Mouse (Mus musculus) kidney, adult 18-20 months (tissue): ENCODE results near the gene Syt13.
A peak's percentile ranks its signal among the peaks of the same experiment; 100 is the strongest.

Experiments
- DNase-seq: peaks from one replicate; pipeline ENCODE4 v3.0.0; 2021

Gene Syt13

DNA sequence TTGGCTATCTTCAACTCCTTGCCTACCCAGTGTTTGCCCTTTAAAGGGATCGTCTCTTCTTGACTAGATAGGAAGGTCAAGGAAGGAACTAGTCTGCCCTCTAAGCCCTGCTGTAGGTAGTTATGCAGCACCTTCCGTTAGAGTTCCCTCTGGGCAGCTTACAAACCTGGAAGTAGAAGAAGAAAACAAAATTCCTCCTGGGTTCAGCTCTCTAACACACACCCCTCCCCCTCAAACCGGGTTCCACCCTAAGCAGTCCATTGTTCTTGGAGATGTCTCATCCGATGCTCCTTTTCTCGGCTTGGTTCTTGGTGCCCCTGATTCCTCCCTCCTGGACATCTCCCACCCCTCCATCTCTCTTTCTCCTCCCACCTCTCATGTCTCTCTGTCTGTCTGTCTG is 14.8 kb downstream of the Syt13 start:
- DNase-seq: no peak

DNA sequence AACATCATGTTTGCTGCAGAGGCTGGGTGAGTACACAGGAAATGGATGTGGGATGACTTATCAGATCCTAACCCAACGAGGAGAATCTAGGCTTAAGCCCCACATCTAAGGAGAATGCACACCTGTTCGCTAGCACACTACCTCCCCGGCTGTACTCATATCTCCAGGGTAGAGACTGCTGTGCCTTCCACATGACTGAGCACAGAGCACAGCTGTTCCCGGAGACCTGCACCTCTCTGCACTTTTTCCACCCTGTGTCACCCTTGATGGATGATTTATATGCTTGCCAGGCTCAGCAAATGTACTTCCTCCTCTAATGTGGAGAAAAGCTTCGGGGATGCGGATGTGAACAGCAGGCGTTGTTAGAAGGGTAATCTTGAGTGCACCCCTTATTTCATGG is 16.2 kb downstream of the Syt13 start:
- no peak for DNase-seq

DNA sequence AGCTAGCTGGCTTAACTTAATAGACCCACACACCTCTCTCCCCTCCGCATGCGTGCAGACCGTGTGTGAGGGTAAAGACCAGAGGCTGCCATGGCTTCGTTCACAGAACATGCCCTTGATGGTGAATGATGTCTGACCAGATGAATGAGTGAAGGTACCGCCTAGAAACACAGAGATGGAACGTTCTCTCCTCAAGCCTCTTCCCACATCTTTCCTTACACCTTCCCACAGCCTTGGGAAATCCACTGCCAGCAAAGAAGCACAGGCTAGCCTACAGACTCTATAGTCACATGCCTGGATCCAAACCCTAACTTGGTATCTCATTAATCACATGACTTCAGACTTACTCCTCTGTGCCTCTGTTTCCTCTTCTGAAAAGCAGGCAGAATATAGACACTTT is 18.5 kb downstream of the Syt13 start:
- no peak for DNase-seq

DNA sequence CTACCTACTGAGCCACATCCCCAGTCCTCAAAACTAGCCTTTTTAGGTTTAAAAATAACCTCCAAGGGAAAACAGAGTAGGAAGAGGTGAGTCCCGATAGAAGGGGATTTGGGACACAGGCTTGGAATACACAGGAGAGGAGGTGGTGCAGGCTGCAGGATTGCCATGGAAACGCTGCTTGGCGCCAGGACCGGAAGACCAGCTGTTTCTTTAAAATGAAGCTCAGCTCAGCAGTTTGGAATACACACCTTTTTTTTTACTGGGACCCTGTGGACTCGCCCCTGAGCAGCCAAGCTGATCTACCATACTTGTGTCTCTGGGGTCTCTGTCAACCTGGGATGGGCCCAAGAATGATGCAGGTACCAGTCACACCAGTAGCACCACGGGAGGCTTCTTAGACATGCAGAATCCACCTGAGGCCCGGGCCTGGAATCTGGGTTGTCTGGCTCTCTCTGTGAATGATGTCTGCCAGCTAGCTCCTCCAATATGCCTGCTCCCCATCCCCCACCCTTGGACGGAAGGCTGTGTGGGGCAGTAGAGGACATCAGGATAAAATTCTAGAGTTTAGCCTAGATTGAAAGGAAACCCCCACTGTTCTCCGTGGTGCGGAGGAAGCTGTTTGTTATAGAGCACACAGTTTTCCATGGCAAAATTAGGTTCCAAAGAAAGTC is 19.5 kb downstream of the Syt13 start:
- no peak for DNase-seq

DNA sequence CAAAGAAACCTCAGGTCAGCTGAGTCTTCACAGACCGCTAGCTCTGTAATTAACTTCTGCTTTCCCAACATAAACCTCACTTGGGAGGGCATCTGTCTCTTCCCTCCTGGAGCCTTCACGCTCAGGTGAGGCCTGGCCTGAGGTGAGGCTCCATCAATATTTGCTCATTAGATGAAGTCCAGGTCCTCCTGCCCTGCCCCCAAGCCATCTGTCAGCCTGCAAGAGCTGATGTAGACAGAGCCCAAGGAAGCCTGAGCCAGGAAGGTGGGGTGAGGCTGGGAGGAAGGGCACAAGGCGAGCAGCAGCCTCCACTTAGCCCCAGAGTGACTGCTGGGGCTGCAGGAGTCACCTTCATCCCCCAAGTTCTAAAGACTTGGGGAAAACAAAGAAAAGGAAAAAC is 20.6 kb downstream of the Syt13 start:
- DNase-seq: no peak

DNA sequence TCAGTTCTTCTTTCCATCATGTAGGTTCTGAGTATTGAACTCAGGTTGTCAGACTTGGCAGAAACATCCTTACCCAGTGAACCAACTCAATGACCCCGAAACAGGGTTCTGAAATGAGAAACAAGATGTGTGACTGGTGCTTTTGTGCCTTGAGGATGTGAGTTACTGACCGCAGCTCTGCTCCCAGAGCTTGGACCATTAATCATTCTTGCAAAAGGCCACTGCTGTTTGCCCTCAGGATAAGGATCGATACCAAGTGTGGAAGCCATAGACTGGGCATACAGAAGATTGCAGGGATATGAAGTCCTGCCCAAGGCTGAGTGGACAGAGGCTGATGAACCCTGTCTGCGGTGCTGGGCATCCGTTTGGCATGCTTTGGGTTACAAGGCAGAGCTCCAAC is 23.2 kb downstream of the Syt13 start:
- DNase-seq: no peak

DNA sequence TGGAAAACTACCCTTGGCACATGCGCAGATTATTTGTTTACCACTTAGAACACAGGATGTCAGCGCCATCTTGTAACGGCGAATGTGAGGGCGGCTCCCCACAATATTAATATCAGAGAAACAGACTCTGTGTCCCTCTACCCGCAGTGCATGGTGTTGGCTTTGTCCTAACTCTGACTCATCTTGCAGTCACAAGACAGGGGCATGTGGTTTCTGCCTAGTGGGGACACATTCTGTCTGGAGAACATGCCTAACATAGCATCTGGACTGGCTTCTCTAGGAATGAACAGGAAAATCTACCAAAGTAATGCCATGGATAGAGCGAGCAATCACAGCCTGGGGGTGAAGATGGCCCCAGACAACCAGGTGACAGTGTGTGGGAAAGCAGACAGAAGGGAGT is 23.9 kb downstream of the Syt13 start:
- no peak for DNase-seq

DNA sequence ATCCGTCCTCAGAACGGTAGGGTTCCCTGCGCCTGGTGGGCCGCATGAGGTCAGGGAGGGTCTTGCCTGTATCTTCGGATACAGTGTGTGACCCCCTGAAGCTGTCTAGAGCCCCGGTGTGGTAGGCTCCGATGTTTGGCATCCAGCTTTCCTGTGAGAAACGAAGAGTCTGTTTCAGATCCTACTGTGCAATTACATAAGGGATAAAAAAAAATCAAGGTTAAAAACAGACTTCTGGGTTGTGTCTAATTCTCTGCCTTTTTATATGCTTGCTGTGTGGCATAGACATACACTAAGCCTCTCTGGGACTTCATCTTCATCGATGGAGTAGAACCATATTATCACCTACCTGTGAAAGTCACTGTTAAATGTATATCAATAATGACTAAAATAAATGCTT is 26.1 kb downstream of the Syt13 start:
- DNase-seq: no peak

DNA sequence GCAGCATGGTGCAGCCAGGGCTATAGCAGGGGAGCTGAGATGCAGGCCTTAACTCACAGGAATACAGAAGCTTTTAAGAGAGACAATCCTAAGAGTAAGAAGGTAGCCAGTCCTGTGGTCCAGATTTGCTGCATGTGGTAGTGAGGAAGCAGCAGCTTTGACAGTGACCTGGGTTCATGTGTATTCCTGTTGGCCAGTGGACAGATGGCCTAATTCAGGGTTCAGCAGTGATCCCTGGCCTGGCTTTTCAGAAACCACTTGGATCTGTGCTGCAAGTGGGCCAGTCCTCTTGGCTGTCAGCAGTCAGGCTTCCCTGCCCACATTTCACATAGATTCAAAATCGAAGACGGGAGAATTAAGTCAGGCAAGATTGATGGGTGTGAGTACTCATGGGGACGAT is 26.6 kb downstream of the Syt13 start:
- DNase-seq: no peak

DNA sequence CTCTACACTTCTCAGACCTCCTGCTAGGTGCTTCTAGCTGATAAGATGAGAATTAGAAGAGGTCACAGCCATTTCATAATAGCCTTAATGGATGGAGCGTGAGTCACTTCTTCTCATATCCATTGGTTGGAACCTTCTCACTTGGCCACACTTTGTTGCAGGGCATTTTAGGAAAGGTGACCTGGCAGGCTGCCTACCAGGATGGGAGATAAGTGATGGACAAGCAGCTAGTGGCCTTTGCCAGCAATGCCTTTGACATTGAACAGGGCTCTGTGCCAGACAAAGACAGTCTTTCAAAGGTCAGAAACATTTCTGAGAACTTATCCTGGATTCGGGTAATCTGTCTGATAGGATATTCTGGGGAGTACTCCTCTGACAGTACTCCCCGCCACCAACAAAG is 28.5 kb downstream of the Syt13 start:
- DNase-seq: no peak

DNA sequence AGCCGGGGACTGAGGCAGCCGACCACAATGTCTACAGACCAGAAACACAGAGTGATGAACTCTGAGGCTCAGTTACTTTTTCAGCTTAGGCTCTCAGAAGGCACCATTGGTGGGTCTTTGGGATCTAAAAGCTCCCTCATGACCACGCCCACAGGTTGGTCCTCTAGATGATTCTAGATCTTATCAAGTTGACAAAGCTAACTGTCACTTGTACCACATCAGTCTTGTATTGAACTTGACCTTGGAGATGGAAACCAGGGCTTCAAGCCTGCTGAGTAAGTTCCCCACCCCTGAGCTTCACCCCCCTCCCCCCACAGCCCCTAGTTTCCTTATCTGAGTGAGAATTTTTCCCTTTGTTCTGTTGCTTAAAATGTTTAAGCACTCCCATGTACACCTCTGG is 29.5 kb downstream of the Syt13 start:
- no peak for DNase-seq

DNA sequence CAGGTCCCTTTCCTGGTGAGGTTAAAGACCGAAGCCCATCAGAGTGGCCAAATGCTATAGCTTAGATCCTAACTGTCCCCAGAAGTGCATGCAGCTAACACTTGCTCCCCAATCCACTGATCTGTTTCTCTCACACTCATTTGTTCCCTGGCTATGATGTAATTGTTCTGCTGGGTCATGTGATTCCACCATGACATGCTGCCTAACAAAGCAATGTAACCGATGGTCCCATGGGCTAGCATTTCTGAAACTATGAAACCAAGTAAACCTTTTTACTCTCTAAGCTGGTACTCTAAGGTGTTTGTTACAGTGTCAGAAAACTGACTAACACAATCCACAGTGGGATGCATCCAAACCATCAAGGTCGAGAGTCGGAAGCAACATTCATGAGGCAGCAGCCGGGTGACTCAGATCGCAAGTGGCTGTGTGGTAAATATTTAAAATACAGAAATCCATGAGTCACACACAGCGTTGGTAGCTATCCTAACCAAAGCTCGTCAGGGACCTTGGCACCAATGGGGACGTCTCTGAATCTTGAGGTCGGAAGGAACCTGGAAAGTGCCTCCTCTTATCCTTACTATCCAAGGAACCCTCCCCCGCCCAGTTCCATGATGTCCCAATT is 30.3 kb downstream of the Syt13 start:
- DNase-seq: no peak

DNA sequence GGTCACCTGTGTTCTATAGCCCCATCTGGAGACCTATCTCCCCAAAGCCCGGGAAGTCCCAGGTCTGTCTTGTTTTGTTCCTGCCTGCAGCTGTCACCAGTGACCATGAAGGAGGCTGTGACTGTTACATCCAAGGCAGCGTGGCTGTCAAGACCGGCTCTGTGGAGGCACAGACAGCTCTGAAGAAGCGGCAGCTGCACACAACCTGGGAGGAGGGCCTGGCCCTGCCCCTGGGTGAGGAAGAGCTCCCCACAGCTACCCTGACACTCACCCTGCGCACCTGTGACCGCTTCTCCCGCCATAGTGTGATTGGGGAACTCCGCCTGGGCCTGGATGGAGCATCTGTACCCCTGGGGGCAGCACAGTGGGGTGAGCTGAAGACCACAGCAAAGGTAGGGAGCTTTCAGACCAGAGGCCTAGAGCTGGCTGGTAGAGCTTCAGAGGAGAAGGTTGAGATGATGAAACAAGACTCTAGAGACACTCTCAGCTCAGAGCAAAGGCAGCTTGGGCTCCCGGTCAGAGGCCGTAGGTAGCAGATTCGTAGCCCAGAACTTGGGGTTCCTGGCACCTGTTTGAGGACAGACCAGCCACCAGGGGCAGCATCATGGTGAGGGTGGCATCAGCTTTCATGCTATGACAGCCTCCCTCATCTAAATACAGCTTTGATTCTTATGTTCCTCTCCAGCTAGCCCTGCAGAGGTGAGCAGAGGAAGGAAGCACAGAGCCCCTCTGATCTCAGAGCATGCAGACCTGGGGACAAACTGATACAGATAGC is 31.1 kb downstream of the Syt13 start:
- DNase-seq: no peak

DNA sequence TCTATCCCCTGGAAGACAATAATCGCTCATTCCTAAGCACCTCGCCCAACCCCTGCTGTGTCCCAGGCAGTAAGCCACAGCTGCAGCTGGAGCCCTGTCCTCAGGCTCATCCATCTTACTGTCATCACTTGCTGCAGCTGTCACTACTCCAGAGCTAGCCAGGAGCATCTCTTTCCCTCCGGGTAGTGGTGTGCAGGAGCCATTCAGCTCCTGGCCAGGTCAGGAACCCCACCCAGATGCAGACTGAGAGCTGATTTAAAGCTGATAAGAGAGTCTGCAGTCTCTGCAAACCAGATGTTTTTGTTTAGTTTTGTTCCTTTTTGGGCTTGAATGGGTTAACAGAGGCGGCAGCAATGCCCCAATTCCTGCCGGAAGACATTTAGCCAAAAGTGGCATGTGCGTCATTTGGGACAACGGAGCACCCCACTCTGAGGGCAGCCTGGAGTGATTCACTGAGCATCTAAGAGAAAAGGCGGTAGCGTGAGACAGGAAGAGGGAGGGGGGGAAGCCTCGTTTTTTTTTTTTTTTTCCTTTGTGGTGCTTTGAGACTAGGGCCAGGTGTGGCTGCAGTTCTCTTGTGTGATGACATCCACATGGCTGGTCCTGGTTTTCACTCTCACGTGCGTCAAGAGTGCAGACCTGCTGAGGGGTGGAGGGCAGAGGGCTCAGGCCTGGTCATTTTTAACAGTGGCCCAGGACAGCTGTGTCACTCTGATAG is 33.2 kb downstream of the Syt13 start:
- no peak for DNase-seq

DNA sequence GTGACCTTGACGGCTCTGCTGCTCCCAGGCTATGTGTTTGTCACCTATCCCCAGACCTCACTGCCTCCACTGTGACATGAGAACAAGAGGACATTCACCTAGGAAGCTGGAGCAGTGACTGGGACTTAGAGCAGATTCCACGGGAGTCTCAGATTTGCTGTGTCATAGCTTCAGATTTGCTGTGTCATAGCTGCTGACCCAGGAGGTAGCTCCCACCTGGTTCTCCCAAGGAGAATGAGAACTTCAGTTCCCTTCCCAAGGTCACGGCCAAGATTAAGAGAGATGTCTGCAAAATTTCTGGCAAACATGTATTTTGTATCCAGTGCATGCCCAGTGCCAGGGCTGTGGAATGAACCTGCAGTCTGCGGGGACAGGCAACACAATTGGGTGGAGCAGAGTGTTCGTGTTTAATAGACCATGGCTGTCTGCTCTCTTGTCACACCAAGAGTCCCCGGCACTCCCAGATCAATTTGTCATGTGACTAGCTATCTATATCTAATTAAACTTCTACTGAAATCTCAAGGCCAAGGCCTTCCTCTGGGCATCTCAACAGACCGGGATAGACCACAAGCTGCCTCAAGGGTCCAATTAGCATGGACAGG is 33.9 kb downstream of the Syt13 start:
- no peak for DNase-seq

DNA sequence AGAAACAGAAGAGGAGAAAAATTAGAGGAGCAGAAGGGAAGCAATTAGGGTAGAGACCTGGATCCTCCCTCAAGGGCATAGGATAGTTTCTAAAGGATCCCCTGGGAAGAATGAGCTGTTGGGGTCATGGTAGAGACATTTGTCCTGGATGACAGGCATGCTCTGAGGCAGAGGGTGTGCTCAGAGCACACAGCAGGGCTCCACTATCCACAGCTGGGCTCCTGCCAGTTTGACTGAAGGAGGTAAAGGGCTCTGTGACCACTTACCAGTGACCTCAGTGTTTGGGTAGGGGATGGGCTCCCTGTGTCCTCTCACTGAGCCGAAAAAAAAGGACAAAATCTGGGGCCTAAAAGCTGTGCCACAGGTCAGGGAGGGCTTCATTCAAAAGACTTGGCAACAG is 34.6 kb downstream of the Syt13 start:
- DNase-seq: no peak

DNA sequence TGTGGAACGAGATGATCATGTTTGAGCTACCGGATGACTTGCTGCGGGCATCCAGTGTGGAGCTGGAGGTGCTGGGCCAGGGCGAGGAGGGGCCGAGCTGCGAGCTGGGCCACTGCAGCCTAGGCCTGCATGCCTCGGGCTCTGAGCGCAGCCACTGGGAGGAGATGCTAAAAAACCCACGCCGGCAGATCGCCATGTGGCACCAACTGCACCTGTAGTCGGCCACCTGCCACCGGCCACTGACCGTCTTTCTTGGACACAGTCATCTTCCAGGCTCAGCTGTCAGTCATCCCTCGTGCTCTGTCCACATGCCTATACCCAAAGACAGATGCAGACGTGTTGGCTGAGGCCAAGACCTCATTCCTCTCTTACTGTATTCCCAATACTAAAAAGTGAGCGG is 38.6 kb downstream of the Syt13 start:
- no peak for DNase-seq

DNA sequence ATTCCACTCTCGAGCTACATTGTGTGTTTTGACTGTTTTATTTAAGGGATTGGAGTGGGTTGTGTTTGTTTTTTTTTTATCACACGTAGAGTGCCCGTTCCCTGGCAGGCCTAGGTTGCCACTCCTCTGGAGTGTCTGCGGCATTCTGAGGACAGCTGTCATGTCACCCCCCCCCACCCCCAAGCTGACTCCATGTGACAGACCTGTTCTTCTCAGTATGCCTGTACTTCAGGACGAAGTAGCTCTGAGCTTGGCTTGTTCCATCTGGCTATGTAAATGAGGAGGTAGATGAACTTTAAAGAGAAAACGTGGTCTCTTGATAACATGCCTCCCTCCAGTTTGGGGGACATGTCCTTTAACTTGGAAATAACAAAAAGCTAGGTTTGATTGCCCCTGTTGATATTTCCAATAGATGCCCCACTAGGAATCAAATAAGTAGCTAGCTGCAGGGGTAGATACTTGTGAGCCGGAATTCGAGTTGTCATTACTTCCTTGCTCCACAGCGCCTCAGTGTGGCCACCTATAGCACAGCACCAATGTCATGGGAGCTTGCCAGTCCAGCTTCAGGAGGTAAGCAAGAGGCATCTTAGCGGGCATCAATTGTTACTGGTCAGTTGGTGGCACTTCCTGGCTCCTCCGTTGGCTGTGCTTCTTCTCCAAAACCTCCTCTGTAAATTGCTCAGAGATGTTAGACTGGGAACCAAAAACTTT is 39.7 kb downstream of the Syt13 start:
- DNase-seq: peak; percentile 71

DNA sequence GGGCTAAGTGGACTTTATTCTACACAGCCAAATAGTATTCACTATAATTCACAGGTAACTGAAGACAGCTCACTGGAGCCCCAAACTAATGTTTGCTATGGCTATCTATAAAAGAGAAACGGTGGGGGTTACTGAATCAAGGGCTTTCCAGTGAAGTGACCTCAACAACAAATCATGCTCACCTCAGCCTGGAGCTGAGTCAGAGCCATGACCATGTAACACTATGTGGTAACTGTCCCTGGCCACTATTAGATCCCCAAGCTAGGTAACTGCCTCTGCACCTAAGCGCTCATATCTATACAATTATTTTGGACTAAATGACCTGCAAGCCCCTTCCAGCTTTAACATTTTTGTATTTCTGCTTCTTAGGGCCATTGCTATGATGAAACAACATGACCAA is 42.0 kb downstream of the Syt13 start:
- DNase-seq: no peak

DNA sequence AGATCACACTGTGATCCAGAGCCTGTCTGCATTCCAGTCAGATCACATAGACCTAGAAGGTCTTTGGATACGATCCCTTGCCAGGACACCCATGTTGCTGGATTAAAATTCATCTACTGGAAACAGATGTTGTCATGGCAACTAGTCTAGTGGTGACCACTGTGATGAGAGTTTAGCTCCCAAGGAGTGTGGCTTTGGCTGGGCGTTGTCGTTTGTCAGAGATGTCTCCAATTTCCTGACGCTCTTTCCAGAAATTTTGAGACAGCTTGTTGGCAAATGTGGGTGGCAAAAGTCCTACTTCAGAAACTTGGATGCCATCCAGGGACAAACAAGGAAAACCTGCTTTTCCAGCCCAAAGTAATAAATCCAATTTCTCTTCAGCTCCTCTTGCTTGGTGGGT is 43.7 kb downstream of the Syt13 start:
- no peak for DNase-seq

DNA sequence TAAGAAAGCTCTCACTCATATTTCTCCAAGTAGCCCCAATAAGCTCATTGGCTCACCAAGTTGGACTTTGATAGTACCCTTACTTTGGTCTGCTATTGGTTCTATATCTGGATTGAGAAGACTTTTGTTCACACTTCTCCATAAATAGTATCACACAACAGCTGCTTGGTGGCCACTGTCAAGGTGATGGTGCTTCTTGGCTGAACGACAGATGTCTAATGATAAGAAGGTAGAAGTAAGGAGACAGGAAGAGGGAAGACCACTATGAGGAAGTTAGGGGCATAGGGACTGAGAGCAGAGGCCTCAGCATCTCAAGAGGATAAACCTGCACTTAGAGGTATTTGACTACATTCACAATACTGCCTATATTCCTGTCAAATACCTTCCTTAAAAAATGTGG is 49.4 kb downstream of the Syt13 start:
- DNase-seq: no peak

DNA sequence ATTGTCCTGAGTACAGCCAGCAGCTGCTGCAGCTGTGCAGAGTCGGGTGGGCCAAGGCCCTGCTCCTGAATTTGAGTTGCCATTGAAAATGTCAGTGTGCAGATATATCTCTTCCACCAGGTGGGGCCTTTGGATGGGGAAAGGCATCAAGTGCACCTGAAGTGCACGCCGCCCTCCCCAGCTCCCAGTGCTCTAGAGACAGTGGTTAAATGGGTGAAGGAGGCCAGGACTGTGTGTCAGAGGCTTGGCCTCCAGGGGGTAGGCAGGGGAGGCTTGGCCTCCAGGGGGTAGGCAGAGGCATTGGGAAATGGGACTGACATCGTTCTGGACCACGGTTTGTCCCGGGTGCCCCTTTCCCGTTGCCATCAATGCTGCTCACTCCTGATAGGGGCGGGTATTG is 51.4 kb downstream of the Syt13 start:
- no peak for DNase-seq
